Mouse (Mus musculus): ENCODE measurements at regions not wholly inside any gene's neighbourhood (a gene's known extent, or its start where the extent isn't known, plus 50 kb on each side); places are given as distances from the start of the nearest gene placed in this dataset.

DNA sequence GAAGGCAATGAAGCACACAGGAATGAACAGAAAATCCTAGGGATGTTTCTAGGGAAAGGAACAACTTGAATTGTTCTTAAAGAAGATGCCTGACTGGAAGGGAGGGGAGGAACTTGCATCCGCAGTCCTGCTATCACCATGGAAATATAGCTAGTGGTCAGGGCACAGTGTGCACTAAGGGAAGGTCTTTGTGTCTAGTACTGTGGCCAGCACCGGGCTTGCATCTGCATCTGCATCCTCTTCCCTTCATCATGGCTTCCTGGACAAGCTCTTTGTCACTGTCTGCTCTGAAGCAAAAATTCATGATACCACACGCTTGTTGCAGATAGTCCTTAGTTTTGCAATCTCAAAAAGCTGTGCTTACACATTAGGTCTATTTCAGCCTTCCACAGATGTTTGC is 241.0 kb upstream of the Adgrl2 start:
- in situ Hi-C loops (cut with MboI, MseI): no loop called here

- in situ Hi-C loops (cut with MboI, MseI): no loop called here
These were observed 237.2 kb upstream of the Adgrl2 start for GRCm38 (mm10) chr3:149227556-149227955.

- in situ Hi-C loops (cut with MboI, MseI): no loop called here
These were observed 236.4 kb upstream of the Adgrl2 start for GRCm38 (mm10) chr3:149226723-149227122.

GRCm38 (mm10) chr3:149225684-149226083 is 235.3 kb upstream of the Adgrl2 start:
- in situ Hi-C loops (cut with MboI, MseI): no loop called here

DNA sequence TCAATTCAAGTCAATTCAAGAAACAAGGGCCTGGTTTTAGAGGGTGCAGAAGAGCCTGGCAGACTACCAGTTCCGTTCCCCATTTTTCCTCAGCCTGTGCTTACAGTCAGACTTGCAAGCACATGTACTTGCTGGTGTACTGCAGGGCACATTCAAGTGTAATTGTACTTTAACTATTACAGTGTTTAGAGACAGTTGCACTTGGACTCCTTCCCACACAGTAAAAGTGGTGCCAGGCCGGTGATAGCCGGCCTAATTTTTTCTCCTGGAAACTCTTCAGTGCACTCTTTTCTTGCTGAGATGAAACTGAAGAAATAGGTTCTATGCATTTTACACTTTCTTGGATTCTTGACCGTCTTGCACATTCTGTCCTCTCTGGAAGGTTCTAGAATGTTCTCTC is 233.9 kb upstream of the Adgrl2 start:
- in situ Hi-C loops (cut with MboI, MseI): no loop called here

GRCm38 (mm10) chr3:149223776-149224175 is 233.4 kb upstream of the Adgrl2 start:
- in situ Hi-C loops (cut with MboI, MseI): no loop called here

- in situ Hi-C loops (cut with MboI, MseI): no loop called here
These were observed 230.6 kb upstream of the Adgrl2 start for GRCm38 (mm10) chr3:149220958-149221357.

GRCm38 (mm10) chr3:149220304-149220951 is 230.1 kb upstream of the Adgrl2 start:
- in situ Hi-C loops (cut with MboI, MseI): no loop called here

- in situ Hi-C loops (cut with MboI, MseI): no loop called here
These were observed 229.3 kb upstream of the Adgrl2 start for GRCm38 (mm10) chr3:149219381-149220303.

GRCm38 (mm10) chr3:149217916-149218803 is 227.8 kb upstream of the Adgrl2 start:
- in situ Hi-C loops (cut with MboI, MseI): no loop called here

- in situ Hi-C loops (cut with MboI, MseI): no loop called here
These were observed 226.5 kb upstream of the Adgrl2 start for GRCm38 (mm10) chr3:149216759-149217400.

GRCm38 (mm10) chr3:149215691-149216090 is 225.3 kb upstream of the Adgrl2 start:
- in situ Hi-C loops (cut with MboI, MseI): no loop called here

DNA sequence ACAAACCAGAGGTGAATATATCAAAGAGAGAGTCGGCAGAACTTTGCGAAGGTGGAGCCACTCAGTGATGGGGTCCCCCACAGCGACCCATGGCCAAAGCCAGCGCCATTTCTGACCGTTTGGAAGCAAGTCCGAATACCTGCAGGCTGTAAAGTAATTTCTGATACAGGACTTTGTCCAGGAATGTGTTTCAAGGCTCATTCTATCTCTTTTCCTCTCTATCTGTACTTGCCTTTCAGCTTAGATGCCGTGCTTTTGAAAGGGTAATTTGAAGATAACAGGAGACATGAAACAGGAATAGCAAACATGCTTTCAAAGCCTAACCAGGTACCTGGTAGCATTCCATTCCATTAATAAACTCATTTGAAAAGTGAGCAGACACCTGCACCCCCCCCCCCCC is 221.6 kb upstream of the Adgrl2 start:
- in situ Hi-C loops (cut with MboI, MseI): no loop called here

- in situ Hi-C loops (cut with MboI, MseI): no loop called here
These were observed 218.9 kb upstream of the Adgrl2 start for GRCm38 (mm10) chr3:149209260-149209659.

DNA sequence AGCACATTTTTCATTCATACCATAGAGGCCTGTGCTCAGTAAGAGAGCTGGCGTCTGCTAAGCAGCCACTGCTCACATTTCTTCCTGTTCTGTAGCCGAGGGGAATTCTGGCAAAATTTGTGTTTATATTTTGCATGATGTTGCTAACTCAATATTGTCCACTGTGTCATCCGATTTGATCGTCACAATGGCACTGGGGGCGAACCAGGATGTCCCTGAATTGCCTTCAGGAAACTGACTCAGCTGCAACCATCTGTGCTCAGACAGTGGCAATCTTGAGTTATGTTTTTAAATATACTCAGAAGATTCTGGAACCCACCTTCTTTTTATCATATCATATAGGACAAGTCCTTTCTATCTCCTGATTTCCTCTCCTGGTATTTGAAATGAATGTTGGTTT is 213.1 kb upstream of the Adgrl2 start:
- in situ Hi-C loops (cut with MboI, MseI): no loop called here

DNA sequence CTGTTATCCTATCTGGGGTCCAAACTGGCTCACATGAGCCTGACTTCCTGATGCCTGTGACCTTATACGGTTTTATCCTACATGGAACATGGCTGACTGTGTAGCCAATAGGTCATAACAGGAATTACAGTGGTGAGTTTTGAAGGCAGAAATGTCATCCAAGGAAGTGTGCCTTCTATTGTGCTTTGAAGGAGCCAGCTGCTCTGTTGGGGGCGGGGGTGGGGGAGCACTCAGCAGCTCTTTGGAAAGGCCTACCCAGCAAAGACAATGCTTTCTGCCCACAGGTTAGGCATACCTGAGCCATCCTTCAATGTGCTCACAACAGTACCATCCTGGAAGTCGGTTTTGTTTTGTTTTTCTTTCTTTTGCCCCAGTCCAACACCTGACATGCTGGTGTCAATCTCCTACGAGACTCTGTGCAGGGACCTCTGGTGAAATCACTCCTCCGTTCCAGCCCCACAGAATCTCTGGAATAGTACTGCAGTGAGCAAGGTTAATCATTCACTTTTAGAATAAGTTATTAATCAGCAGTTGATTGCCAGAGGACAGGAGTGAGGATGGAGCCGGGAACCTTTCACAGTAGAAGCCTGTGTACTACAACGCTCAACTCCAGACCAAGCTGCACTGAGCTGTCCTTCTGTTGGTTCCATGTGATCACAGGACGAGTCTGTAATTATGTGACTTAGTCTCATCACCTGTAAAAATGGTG is 206.3 kb upstream of the Adgrl2 start:
- in situ Hi-C loops (cut with MboI, MseI): no loop called here

GRCm38 (mm10) chr3:149190856-149191576 is 200.7 kb upstream of the Adgrl2 start:
- in situ Hi-C loops (cut with MboI, MseI): no loop called here

DNA sequence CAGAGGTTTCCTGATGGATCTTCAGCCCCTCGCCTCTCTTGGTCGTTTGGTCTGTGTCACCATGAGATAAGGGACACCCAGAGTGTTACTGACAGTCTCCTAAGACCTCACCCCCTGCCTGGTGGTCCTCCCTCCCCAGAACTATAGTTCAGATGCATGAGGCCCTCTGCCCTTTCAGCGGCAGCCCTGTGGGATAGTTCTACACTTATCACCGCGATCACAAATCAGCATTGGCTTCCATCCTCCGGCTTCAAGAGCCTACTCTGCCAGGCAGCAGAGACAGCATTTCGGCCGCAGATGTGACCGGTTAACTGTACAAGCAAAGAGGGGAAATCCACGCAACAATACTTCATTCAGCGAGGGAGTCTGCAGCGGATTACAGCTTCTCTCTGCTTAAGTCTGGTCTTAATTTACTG is 193.8 kb upstream of the Adgrl2 start:
- in situ Hi-C loops (cut with MboI, MseI): no loop called here

DNA sequence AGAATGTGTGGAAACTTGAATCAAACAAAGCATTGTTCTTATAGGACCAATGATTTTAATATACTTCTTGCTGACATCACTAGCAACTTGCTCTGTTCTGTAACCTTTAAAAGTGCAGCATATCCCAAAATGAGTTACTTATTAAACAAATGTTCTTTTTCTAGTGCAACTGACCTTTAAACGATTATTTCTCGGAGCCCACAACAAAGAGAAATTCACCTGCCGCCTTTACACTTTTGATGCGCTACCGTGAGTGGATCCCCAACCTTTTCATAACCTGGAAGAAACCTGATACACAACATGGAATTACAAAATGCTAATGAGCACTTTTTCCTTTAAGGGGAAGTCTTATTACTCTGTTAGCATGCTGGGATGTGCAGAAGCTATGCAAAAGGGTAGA is 191.7 kb upstream of the Adgrl2 start:
- in situ Hi-C loops (cut with MboI, MseI): no loop called here

- in situ Hi-C loops (cut with MboI, MseI): no loop called here
These were observed 189.8 kb upstream of the Adgrl2 start for GRCm38 (mm10) chr3:149180129-149180528.

All from T-helper 17 cell (primary cell).